20 mouse cellular contexts compared by ENCODE assay signal in the genomic region with DNA sequence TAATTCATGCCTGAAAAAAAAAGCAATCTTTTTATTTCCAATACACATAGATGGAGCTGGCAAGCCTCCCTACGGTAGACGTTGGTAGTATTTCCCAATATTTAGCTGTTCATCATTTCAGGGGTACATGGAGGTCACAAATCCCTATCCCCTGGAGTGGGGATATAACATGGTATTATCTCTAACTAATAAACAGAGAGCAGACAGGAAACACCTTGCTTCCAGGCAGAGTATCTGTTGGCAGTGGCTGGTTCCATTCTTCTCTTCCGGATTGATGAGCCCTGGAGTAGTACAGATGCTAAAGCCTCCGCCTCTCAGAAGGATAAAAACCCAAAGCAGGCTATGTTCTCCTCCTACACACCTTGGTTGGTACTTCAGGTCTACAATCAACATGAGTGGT.
"Had no signal": no experiment of that assay in that cellular context is flagged by ENCODE, and none has a peak within 500 bp of the region (broad histone marks: within the 10 kb centered on the region; RNA-seq: fewer than 3 reads in every experiment).

No protein-coding gene starts in this region.

- ATAC-seq: liver, postnatal 0 days; midbrain, embryonic 16.5 days had no signal

- DNase-seq: liver, embryonic 13.5 days; liver, postnatal 0 days; lung, embryonic 14.5 days; midbrain, embryonic 14.5 days; retina, postnatal 1 day; right cerebral cortex, adult 18-20 months; right cerebral cortex, postnatal 25 days; right cerebral cortex, postnatal 4 days; spleen, adult 18-20 months; thymus, adult 18-20 months; thymus, postnatal 14 days; thymus, postnatal 36 days had no signal

- H3K9me3 ChIP-seq: liver, embryonic 13.5 days; liver, embryonic 15.5 days; megakaryocyte, embryonic 14.5 days; midbrain, embryonic 12.5 days; neural tube, embryonic 13.5 days; neural tube, embryonic 15.5 days had no signal

- H3K9ac ChIP-seq: liver, embryonic 13.5 days; liver, embryonic 15.5 days; liver, postnatal 0 days; lung, embryonic 14.5 days; midbrain, embryonic 12.5 days; neural tube, embryonic 13.5 days; neural tube, embryonic 15.5 days had no signal

- H3K27ac ChIP-seq: liver, embryonic 13.5 days; liver, embryonic 15.5 days; macrophage; midbrain, embryonic 12.5 days; neural tube, embryonic 13.5 days; neural tube, embryonic 15.5 days had no signal

- H3K4me2 ChIP-seq: liver, embryonic 13.5 days; liver, embryonic 15.5 days; lung, embryonic 14.5 days; midbrain, embryonic 12.5 days; neural tube, embryonic 13.5 days; neural tube, embryonic 15.5 days had no signal

- H3K4me3 ChIP-seq: liver, embryonic 13.5 days; liver, embryonic 15.5 days; megakaryocyte, embryonic 14.5 days; midbrain, embryonic 12.5 days; myocyte; neural tube, embryonic 13.5 days; neural tube, embryonic 15.5 days had no signal

- H3K27me3 ChIP-seq: liver, embryonic 13.5 days; liver, embryonic 15.5 days; midbrain, embryonic 12.5 days; neural tube, embryonic 13.5 days; neural tube, embryonic 15.5 days had no signal

- H3K4me1 ChIP-seq: midbrain, embryonic 12.5 days; neural tube, embryonic 13.5 days; neural tube, embryonic 15.5 days had no signal

- H3K36me3 ChIP-seq: liver, embryonic 13.5 days; liver, embryonic 15.5 days; midbrain, embryonic 12.5 days; neural tube, embryonic 13.5 days; neural tube, embryonic 15.5 days had no signal
